Mouse (Mus musculus): Measurements from ENCODE around the gene Srek1. TPM values are rescaled to one million over a fixed set of nuclear protein-coding genes. Genes with fewer than 3 reads are reported as not detected.
A peak's percentile ranks its signal among the peaks of the same experiment; 100 is the strongest.

Srek1 gene
- polyA plus RNA-seq, 1 experiment from 2014 or later = 35.1 TPM

DNA sequence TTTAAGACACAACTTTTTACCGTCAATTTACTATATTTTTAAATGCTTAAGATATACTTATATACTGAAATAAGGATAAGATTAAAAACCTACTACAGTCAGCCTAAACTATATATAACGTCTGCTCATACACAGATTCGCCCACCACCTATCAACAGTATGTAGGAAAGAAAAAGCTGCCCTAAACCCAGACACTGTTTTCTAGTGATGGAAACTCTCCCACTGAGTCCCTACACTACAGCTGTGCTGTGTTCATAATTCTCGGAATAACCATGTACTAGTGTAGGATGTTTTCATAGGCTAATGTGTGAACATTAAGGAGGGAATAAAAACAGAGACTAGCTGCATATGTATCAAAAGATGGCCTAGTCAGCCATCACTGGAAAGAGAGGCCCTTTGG lies 29.2 kb downstream of the Srek1 start:
- WGBS = 92% methylated on average over 4 of the region's 4 CpGs
- no peaks in the 10 kb centered on the region for H3K27me3 ChIP-seq (replicated peaks; ENCODE audit: insufficient read depth, low read length)
- H3K36me3 ChIP-seq (ENCODE audit: insufficient read depth, low read length) = peaks cover 35% of the 10 kb centered on the region
- no peak overlapping the region for H3K27ac ChIP-seq (ENCODE audit: low read length)
- no peaks in the 10 kb centered on the region for H3K4me1 ChIP-seq (ENCODE audit: insufficient read depth, low read depth, low read length)
- no peak for DNase-seq (ENCODE audit: low spot score)
- no peaks in the 10 kb centered on the region for H3K9me3 ChIP-seq (ENCODE audit: low read length)
- no peak overlapping the region for H3K4me3 ChIP-seq (ENCODE audit: low read depth, low read length)
- no peak overlapping the region for H3K9ac ChIP-seq (replicated peaks; ENCODE audit: low read depth)
- H3K4me2 ChIP-seq (replicated peaks; ENCODE audit: low read depth, low read length) = no peak overlapping the region
- TF ChIP-seq CTCF (IDR thresholded peaks at IDR 0.05) (no peak), EP300 (IDR thresholded peaks at IDR 0.05) (no peak)
- no peak for ATAC-seq

DNA sequence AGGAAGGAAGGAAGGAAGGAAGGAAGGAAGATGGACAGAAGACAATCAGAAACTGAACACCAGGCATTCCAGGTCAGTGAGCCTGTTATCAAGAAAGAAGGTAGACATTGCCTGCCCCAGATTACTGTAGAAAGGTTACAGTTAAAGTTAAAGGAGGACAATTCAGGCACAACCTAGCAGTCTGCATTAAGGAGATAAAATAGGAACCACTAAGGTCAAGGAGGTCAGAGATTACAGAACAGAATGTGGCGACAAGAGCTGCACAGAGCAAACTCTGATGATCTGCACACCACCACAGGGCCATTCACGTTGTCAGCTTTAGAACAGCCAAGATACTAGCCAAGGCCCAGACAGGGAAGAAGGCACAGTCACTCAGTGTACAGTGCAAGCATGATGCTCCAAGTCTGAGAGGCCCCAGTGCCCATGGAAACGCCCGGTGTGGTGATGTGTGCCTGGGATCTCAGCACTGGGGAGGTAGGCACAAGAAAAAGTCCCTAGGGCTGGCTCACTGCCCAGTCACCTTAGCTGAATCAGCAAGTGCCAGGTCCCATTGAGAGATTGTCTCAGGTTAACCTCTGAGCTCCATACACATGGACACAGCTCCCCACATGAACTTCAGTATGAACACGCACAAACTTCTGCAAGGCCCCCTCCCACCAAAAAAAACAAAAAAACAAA lies 38.9 kb downstream of the Srek1 start:
- Histone ChIP-seq H3K4me3 (ENCODE audit: low read depth, low read length) (no peak overlapping the region), H3K27ac (ENCODE audit: low read length) (no peak overlapping the region), H3K36me3 (ENCODE audit: insufficient read depth, low read length) (0 out of 2 replicates have a peak, but pooled peaks cover 5% of the 10 kb centered on the region), H3K27me3 (replicated peaks; ENCODE audit: insufficient read depth, low read length) (no peaks in the 10 kb centered on the region), H3K4me1 (ENCODE audit: insufficient read depth, low read depth, low read length) (no peaks in the 10 kb centered on the region), H3K9me3 (ENCODE audit: low read length) (no peaks in the 10 kb centered on the region), H3K4me2 (replicated peaks; ENCODE audit: low read depth, low read length) (no peak overlapping the region), H3K9ac (replicated peaks; ENCODE audit: low read depth) (no peak overlapping the region)
- TF ChIP-seq EP300 (IDR thresholded peaks at IDR 0.05) (no peak), CTCF (IDR thresholded peaks at IDR 0.05) (no peak)
- WGBS = 81% methylated on average over 5 of the region's 5 CpGs
- ATAC-seq (no peak), DNase-seq (ENCODE audit: low spot score) (no peak)

DNA sequence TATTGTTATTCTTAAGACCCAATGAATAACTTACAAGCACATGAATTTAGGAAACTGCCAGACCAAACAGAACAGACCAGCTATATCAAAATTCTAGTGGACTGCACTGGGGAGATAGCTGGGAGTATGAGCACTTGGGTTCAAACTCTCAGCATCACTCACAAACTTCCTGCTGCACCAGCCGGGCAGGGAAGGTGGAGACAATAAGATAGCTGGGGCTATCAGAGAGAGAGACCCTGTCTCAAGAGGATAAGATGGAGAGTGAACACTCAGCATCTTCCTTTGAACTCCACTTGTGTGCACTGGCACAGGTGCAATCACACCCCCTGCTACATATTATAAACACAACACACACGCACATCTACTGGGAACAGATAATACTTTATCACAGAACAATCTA lies 47.5 kb downstream of the Srek1 start:
- 75% methylated on average over 2 of the region's 2 CpGs for WGBS

DNA sequence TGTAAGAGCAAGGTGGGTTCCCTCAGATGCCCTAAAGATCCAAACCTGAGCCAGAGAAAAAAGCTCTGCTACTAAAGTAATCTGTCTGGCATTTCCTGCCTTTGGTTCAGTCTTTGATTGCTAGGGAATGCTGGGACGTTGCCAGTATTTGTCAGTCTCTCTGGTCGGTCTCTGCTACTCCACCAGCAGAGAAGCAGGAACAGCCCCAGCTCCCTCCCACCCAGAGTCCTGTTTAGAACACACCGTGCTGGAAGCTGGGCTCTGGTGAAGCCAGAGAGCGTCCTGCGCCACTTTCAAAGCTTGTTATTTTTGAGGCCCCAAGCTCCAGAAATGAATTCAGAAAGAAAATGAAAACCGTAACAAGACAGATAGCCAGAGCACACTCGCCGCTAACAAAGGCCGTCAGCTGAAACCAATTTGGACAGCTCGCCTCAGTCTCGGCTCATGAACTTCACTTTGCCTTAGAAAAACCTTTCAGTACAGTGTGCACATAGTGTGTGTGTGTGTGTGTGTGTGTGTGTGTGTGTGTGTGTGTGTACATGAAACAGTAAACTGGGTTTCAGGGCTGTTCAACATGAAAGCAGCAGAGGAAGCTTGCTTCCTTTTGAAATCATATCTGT lies 62.9 kb downstream of the Srek1 start:
- TF ChIP-seq CTCF (IDR thresholded peaks at IDR 0.05) (no peak), EP300 (IDR thresholded peaks at IDR 0.05) (no peak)
- no peak overlapping the region for H3K9ac ChIP-seq (replicated peaks; ENCODE audit: low read depth)
- 0 out of 2 replicates have a peak overlapping the region, but pooled peaks have one; percentile 3 for H3K4me3 ChIP-seq (ENCODE audit: low read depth, low read length)
- no peaks in the 10 kb centered on the region for H3K9me3 ChIP-seq (ENCODE audit: low read length)
- DNase-seq (ENCODE audit: low spot score) = peak; percentile 66
- H3K27me3 ChIP-seq (replicated peaks; ENCODE audit: insufficient read depth, low read length) = no peaks in the 10 kb centered on the region
- ATAC-seq = peak; percentile 69
- H3K4me2 ChIP-seq (replicated peaks; ENCODE audit: low read depth, low read length) = 0 out of 2 replicates have a peak overlapping the region, but pooled peaks have one; percentile 27
- no peaks in the 10 kb centered on the region for H3K36me3 ChIP-seq (ENCODE audit: insufficient read depth, low read length)
- 0 out of 2 replicates have a peak overlapping the region, but pooled peaks have one; percentile 32 for H3K27ac ChIP-seq (ENCODE audit: low read length)
- WGBS = 37% methylated on average over 11 of the region's 11 CpGs
- no peaks in the 10 kb centered on the region for H3K4me1 ChIP-seq (ENCODE audit: insufficient read depth, low read depth, low read length)

More for the DNA sequence above, 47.5 kb downstream of the Srek1 start:
- TF ChIP-seq CTCF (IDR thresholded peaks at IDR 0.05) (no peak), EP300 (IDR thresholded peaks at IDR 0.05) (no peak)
- H3K27me3 ChIP-seq (replicated peaks; ENCODE audit: insufficient read depth, low read length) = no peaks in the 10 kb centered on the region
- H3K27ac ChIP-seq (ENCODE audit: low read length) = no peak overlapping the region
- H3K4me1 ChIP-seq (ENCODE audit: insufficient read depth, low read depth, low read length) = no peaks in the 10 kb centered on the region
- H3K4me3 ChIP-seq (ENCODE audit: low read depth, low read length) = no peak overlapping the region
- no peaks in the 10 kb centered on the region for H3K36me3 ChIP-seq (ENCODE audit: insufficient read depth, low read length)
- DNase-seq (ENCODE audit: low spot score) = no peak
- H3K9ac ChIP-seq (replicated peaks; ENCODE audit: low read depth) = no peak overlapping the region
- no peaks in the 10 kb centered on the region for H3K9me3 ChIP-seq (ENCODE audit: low read length)
- no peak overlapping the region for H3K4me2 ChIP-seq (replicated peaks; ENCODE audit: low read depth, low read length)
- ATAC-seq = no peak

DNA sequence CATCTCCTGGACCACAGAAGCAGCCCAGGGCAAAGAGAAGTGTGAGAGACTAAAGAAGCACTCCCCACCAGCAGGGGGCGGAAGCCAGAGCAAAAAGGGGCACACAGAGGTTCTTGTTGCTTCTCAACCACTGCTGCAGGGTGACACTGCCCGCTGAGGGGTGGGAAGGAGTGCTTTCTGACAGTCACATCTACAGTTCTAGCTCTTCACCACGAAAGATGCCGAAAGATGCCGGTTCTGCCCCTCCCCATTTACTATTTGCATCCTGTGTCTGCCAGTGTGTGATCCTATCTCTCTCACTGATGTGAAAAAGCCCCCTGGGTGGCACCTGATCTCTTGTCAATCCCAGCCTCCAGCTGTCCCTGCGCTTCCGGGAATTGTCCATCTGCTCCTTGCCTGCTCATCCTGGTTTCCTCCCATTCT lies 64.0 kb downstream of the Srek1 start:
- peak; percentile 82 for ATAC-seq
- Histone ChIP-seq H3K9me3 (ENCODE audit: low read length) (no peaks in the 10 kb centered on the region), H3K4me3 (ENCODE audit: low read depth, low read length) (no peak overlapping the region), H3K4me1 (ENCODE audit: insufficient read depth, low read depth, low read length) (no peaks in the 10 kb centered on the region), H3K4me2 (replicated peaks; ENCODE audit: low read depth, low read length) (no peak overlapping the region), H3K27me3 (replicated peaks; ENCODE audit: insufficient read depth, low read length) (no peaks in the 10 kb centered on the region), H3K9ac (replicated peaks; ENCODE audit: low read depth) (no peak overlapping the region), H3K27ac (ENCODE audit: low read length) (no peak overlapping the region), H3K36me3 (ENCODE audit: insufficient read depth, low read length) (no peaks in the 10 kb centered on the region)
- TF ChIP-seq EP300 (IDR thresholded peaks at IDR 0.05) (peak; percentile 66; the same call in 1 of the 2 replicates), CTCF (IDR thresholded peaks at IDR 0.05) (peak; percentile 68)
- DNase-seq (ENCODE audit: low spot score) = peak; percentile 49
- 35% methylated on average over 7 of the region's 7 CpGs for WGBS

DNA sequence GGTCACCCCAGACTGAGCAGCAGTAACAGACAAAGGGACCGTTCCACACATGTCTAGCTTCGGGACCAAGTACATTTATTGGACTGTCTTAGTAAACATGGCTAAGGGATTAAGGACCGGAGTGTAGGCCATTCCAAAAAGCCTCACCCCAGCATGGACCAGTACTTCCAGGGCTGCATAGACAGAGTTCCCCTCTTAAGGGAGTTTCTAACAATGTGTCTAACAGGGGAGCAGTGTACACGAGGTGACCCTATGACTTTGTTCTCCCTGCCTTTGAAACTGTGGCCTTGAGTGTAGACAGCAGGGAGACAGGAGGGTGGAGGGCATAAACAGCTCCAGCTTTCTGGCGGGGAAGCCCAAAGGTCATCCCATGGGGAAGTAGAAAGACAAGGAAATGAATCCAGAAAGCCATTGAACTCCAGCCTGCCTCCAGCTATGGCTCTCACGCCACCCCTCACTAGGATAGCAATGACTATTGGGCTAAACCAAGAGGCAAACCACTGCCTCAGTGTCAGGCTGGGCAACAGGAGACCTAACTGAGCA lies 68.9 kb downstream of the Srek1 start:
- H3K27ac ChIP-seq (ENCODE audit: low read length) = no peak overlapping the region
- no peaks in the 10 kb centered on the region for H3K9me3 ChIP-seq (ENCODE audit: low read length)
- H3K36me3 ChIP-seq (ENCODE audit: insufficient read depth, low read length) = no peaks in the 10 kb centered on the region
- H3K9ac ChIP-seq (replicated peaks; ENCODE audit: low read depth) = no peak overlapping the region
- no peak for TF ChIP-seq EP300 (IDR thresholded peaks at IDR 0.05)
- TF ChIP-seq CTCF (IDR thresholded peaks at IDR 0.05) = no peak
- H3K4me2 ChIP-seq (replicated peaks; ENCODE audit: low read depth, low read length) = no peak overlapping the region
- ATAC-seq = no peak
- no peaks in the 10 kb centered on the region for H3K27me3 ChIP-seq (replicated peaks; ENCODE audit: insufficient read depth, low read length)
- H3K4me1 ChIP-seq (ENCODE audit: insufficient read depth, low read depth, low read length) = no peaks in the 10 kb centered on the region
- DNase-seq (ENCODE audit: low spot score) = no peak
- WGBS = 64% methylated on average over 6 of the region's 6 CpGs
- no peak overlapping the region for H3K4me3 ChIP-seq (ENCODE audit: low read depth, low read length)
